Mouse (Mus musculus): ENCODE data around the gene Ndufs3.
A peak's percentile ranks its signal among the peaks of the same experiment; 100 is the strongest.

The Ndufs3 gene

GRCm38 (mm10) chr2:90850401-90850800, 54.2 kb downstream of the Ndufs3 start:
- no peak for DNase-seq (ENCODE audit: extremely low spot score)

DNA sequence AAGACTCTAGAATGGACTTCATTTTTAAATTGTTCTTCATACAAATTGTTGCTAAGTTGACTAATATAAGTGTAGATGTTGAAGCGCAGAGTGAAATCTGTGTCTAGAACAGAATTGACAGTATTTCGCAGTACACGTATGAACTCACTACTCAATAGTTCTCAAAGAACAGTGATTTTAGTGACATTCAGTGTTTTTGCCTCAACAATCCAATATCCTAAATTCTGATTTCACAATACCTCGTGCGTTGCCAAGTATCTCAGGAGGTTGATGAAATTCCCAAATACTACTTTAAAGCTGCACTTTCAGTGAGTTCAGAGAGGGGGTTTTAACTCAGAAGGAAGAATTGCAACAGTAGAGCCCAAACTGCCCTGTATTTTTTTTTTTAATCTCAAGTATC, 56.3 kb downstream of the Ndufs3 start:
- DNase-seq (ENCODE audit: extremely low spot score) = no peak

DNA sequence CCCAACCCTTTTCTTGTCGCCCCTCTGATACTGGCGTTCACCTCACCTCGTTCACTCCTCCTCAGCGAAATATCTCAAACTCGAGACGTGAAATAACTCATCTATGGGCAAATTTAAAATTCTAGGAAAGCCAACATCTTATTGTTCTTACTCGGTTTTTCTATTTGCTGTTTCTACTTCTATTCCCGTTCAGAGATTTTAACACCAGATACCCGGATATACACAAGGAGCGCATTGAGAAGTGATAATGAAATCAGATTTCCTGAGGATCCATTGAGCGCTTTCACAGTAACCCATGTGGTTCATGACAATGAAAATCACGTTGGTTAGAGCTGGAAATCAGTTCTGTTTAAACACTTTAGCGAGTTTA, 57.0 kb downstream of the Ndufs3 start:
- DNase-seq (ENCODE audit: extremely low spot score) = no peak

- peak; percentile 98 for DNase-seq (ENCODE audit: extremely low spot score)
Measured at GRCm38 (mm10) chr2:90846955-90847680, 57.5 kb downstream of the Ndufs3 start, which contains the start of gene Mtch2. Gene Mtch2, plus strand, starts transcription at chr2:90847155.

DNA sequence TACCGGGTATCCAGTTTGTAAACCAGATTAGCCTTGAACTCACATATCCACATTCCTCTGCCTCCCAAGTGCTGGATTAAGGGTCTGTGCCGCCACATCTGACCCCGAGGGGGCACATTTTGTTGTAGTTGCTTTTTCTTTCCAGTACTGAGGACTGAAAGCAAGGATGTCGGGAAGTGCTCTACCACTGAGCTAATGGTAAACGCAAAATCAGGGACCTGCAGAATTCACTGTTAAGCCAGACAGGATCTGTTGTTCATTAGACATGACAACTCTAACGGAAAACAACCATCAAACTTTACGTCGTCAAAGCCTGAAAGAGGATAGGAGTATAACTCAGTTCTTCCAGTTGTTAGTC, 58.1 kb downstream of the Ndufs3 start:
- DNase-seq (ENCODE audit: extremely low spot score) = no peak

GRCm38 (mm10) chr2:90846171-90846570, 58.5 kb downstream of the Ndufs3 start:
- no peak for DNase-seq (ENCODE audit: extremely low spot score)

- DNase-seq (ENCODE audit: extremely low spot score) = no peak
Measured at GRCm38 (mm10) chr2:90845234-90845633, 59.4 kb downstream of the Ndufs3 start.
